Mouse (Mus musculus): ENCODE results near the gene Spp2. TPM values are rescaled to one million over a fixed set of nuclear protein-coding genes. Genes with fewer than 3 reads are reported as not detected.

Gene Spp2
- polyA plus RNA-seq, 1 experiment: not detected

- no peak overlapping the region for H3K4me3 ChIP-seq (replicated peaks)
- no peak for TF ChIP-seq GATA1 (IDR thresholded peaks at IDR 0.05; ENCODE audit: low read length)
- TF ChIP-seq TAL1 (IDR thresholded peaks at IDR 0.05; ENCODE audit: low read length): no peak
- H3K4me1 ChIP-seq (ENCODE audit: control insufficient read depth): no peaks in the 10 kb centered on the region
- no peaks in the 10 kb centered on the region for H3K9me3 ChIP-seq (ENCODE audit: control insufficient read depth, low read length)
- no peaks in the 10 kb centered on the region for H3K27me3 ChIP-seq (ENCODE audit: control insufficient read depth)
- no peaks in the 10 kb centered on the region for H3K36me3 ChIP-seq (ENCODE audit: control insufficient read depth)
These were observed 519 bp upstream of the Spp2 start for GRCm38 (mm10) chr1:88406078-88406806.

- Histone ChIP-seq H3K9me3 (ENCODE audit: control insufficient read depth, low read length) (no peaks in the 10 kb centered on the region), H3K4me1 (ENCODE audit: control insufficient read depth) (no peaks in the 10 kb centered on the region), H3K36me3 (ENCODE audit: control insufficient read depth) (no peaks in the 10 kb centered on the region), H3K4me3 (replicated peaks) (no peak overlapping the region), H3K27me3 (ENCODE audit: control insufficient read depth) (no peaks in the 10 kb centered on the region)
- TF ChIP-seq TAL1 (IDR thresholded peaks at IDR 0.05; ENCODE audit: low read length): no peak
These were observed 1.6 kb downstream of the Spp2 start for GRCm38 (mm10) chr1:88408340-88408739.

GRCm38 (mm10) chr1:88412013-88412412, 5.3 kb downstream of the Spp2 start:
- Histone ChIP-seq H3K36me3 (ENCODE audit: control insufficient read depth) (no peaks in the 10 kb centered on the region; the same call in 1 of the 2 replicates), H3K4me1 (ENCODE audit: control insufficient read depth) (no peaks in the 10 kb centered on the region), H3K4me3 (replicated peaks) (no peak overlapping the region), H3K27me3 (ENCODE audit: control insufficient read depth) (no peaks in the 10 kb centered on the region), H3K9me3 (ENCODE audit: control insufficient read depth, low read length) (no peaks in the 10 kb centered on the region)
- no peak for TF ChIP-seq GATA1 (IDR thresholded peaks at IDR 0.05; ENCODE audit: low read length)
- TF ChIP-seq TAL1 (IDR thresholded peaks at IDR 0.05; ENCODE audit: low read length): no peak

GRCm38 (mm10) chr1:88418943-88419342, 12.2 kb downstream of the Spp2 start:
- Histone ChIP-seq H3K9me3 (ENCODE audit: control insufficient read depth, low read length) (no peaks in the 10 kb centered on the region), H3K4me1 (ENCODE audit: control insufficient read depth) (no peaks in the 10 kb centered on the region), H3K27me3 (ENCODE audit: control insufficient read depth) (no peaks in the 10 kb centered on the region), H3K4me3 (replicated peaks) (no peak overlapping the region), H3K36me3 (ENCODE audit: control insufficient read depth) (no peaks in the 10 kb centered on the region; the same call in 1 of the 2 replicates)
- no peak for TF ChIP-seq TAL1 (IDR thresholded peaks at IDR 0.05; ENCODE audit: low read length)
- no peak for TF ChIP-seq GATA1 (IDR thresholded peaks at IDR 0.05; ENCODE audit: low read length)

GRCm38 (mm10) chr1:88422045-88422444, 15.3 kb downstream of the Spp2 start:
- Histone ChIP-seq H3K9me3 (ENCODE audit: control insufficient read depth, low read length) (no peaks in the 10 kb centered on the region), H3K27me3 (ENCODE audit: control insufficient read depth) (no peaks in the 10 kb centered on the region), H3K4me3 (replicated peaks) (no peak overlapping the region), H3K36me3 (ENCODE audit: control insufficient read depth) (no peaks in the 10 kb centered on the region; the same call in 1 of the 2 replicates), H3K4me1 (ENCODE audit: control insufficient read depth) (no peaks in the 10 kb centered on the region)
- no peak for TF ChIP-seq TAL1 (IDR thresholded peaks at IDR 0.05; ENCODE audit: low read length)
- TF ChIP-seq GATA1 (IDR thresholded peaks at IDR 0.05; ENCODE audit: low read length): no peak

GRCm38 (mm10) chr1:88422846-88423395, 16.2 kb downstream of the Spp2 start:
- Histone ChIP-seq H3K36me3 (ENCODE audit: control insufficient read depth) (no peaks in the 10 kb centered on the region; the same call in 1 of the 2 replicates), H3K4me3 (replicated peaks) (no peak overlapping the region), H3K27me3 (ENCODE audit: control insufficient read depth) (no peaks in the 10 kb centered on the region), H3K9me3 (ENCODE audit: control insufficient read depth, low read length) (no peaks in the 10 kb centered on the region), H3K4me1 (ENCODE audit: control insufficient read depth) (no peaks in the 10 kb centered on the region)
- TF ChIP-seq TAL1 (IDR thresholded peaks at IDR 0.05; ENCODE audit: low read length) (no peak), GATA1 (IDR thresholded peaks at IDR 0.05; ENCODE audit: low read length) (no peak)

- H3K27me3 ChIP-seq (ENCODE audit: control insufficient read depth): no peaks in the 10 kb centered on the region
- H3K36me3 ChIP-seq (ENCODE audit: control insufficient read depth): no peaks in the 10 kb centered on the region; the same call in 1 of the 2 replicates
- no peaks in the 10 kb centered on the region for H3K9me3 ChIP-seq (ENCODE audit: control insufficient read depth, low read length)
- H3K4me3 ChIP-seq (replicated peaks): no peak overlapping the region
- TF ChIP-seq GATA1 (IDR thresholded peaks at IDR 0.05; ENCODE audit: low read length): no peak
- TF ChIP-seq TAL1 (IDR thresholded peaks at IDR 0.05; ENCODE audit: low read length): no peak
- no peaks in the 10 kb centered on the region for H3K4me1 ChIP-seq (ENCODE audit: control insufficient read depth)
These were observed 18.0 kb downstream of the Spp2 start for GRCm38 (mm10) chr1:88424602-88425252.

- Histone ChIP-seq H3K4me1 (ENCODE audit: control insufficient read depth) (no peaks in the 10 kb centered on the region), H3K36me3 (ENCODE audit: control insufficient read depth) (no peaks in the 10 kb centered on the region; the same call in 1 of the 2 replicates), H3K27me3 (ENCODE audit: control insufficient read depth) (no peaks in the 10 kb centered on the region), H3K4me3 (replicated peaks) (no peak overlapping the region), H3K9me3 (ENCODE audit: control insufficient read depth, low read length) (no peaks in the 10 kb centered on the region)
- no peak for TF ChIP-seq GATA1 (IDR thresholded peaks at IDR 0.05; ENCODE audit: low read length)
- no peak for TF ChIP-seq TAL1 (IDR thresholded peaks at IDR 0.05; ENCODE audit: low read length)
These were observed 21.4 kb downstream of the Spp2 start for GRCm38 (mm10) chr1:88427987-88428741.

- H3K27me3 ChIP-seq (ENCODE audit: control insufficient read depth): no peaks in the 10 kb centered on the region
- no peak for TF ChIP-seq TAL1 (IDR thresholded peaks at IDR 0.05; ENCODE audit: low read length)
These were observed 22.7 kb downstream of the Spp2 start for GRCm38 (mm10) chr1:88429413-88429812.

More at GRCm38 (mm10) chr1:88429413-88429812, 22.7 kb downstream of the Spp2 start:
- Histone ChIP-seq H3K4me1 (ENCODE audit: control insufficient read depth) (no peaks in the 10 kb centered on the region), H3K9me3 (ENCODE audit: control insufficient read depth, low read length) (no peaks in the 10 kb centered on the region), H3K36me3 (ENCODE audit: control insufficient read depth) (no peaks in the 10 kb centered on the region; the same call in 1 of the 2 replicates), H3K4me3 (replicated peaks) (no peak overlapping the region)
